Mouse (Mus musculus) heart, adult 2 months (tissue): ENCODE data around the gene Fbxl12.

Source experiments
- CTCF ChIP-seq: fragments of 200-600 bp; IDR thresholded peaks from 2 replicates; pipeline ENCODE4 v1.8.1; 2022; ENCODE audit warnings: antibody characterized with exemption, mild to moderate bottlenecking, moderate library complexity
- EP300 ChIP-seq: fragments of 200-500 bp; IDR thresholded peaks from 2 replicates; pipeline ENCODE4 v1.6.1; 2011; ENCODE audit warnings: low read depth, low read length, control low read depth; ENCODE audit not compliant: insufficient read depth
- POLR2A ChIP-seq: fragments of 200-500 bp; IDR thresholded peaks from 2 replicates; pipeline ENCODE4 v1.6.1; 2011; ENCODE audit warnings: mild to moderate bottlenecking, low read depth, low read length, control low read depth; ENCODE audit not compliant: insufficient read depth

- TF ChIP-seq CTCF (no peak), EP300 (no peak), POLR2A (peak; percentile 93)
Measured at GRCm38 (mm10) chr9:20644360-20645081, at the start of gene Fbxl12.
